Mouse (Mus musculus) left cerebral cortex, postnatal 25 days (tissue): ENCODE results near the gene Scfd2. TPM values are rescaled to one million over a fixed set of nuclear protein-coding genes. Genes with fewer than 3 reads are reported as not detected.

ENCODE experiments used
- DNase-seq, 2 experiments: peaks; one replicate each; pipeline ENCODE4 v3.0.0; 2022; ENCODE audit warnings: low spot score in 2 of 2, mixed read lengths in 1 of 2
- intact Hi-C: fragments of 180-260 bp; cut with DNase I; formaldehyde crosslinking; loops from one replicate; pipeline ENCODE4 v1.15.1; 2025
- total RNA-seq, 2 experiments: library from RNA; stranded (reverse); gene quantifications; 2 replicates each; pipeline ENCODE4 v1.2.3; 2021

Scfd2 gene
- total RNA-seq, result 10 to 100 TPM; 27.9 to 28.1 TPM

GRCm38 (mm10) chr5:74531630-74532280, at the start of gene Scfd2:
TSS of gene Scfd2 (minus strand) at chr5:74531759.
- peak; percentile 98 to 99 for DNase-seq
- intact Hi-C loops, result no loop called here

- DNase-seq, result no peak
- intact Hi-C loops, result no loop called here
Measured at GRCm38 (mm10) chr5:74571767-74572166, 40.2 kb upstream of the Scfd2 start.

GRCm38 (mm10) chr5:74561151-74561550, 29.6 kb upstream of the Scfd2 start:
- intact Hi-C loops, result no loop called here
- no peak for DNase-seq

GRCm38 (mm10) chr5:74549566-74549965, 18.0 kb upstream of the Scfd2 start:
- DNase-seq, result peak in 1 of 2 experiments; percentile 75
- intact Hi-C loops, result no loop called here

- DNase-seq, result no peak
- intact Hi-C loops, result no loop called here
Measured at GRCm38 (mm10) chr5:74545606-74546005, 14.0 kb upstream of the Scfd2 start.

- no peak for DNase-seq
- intact Hi-C loops, result loop anchor here (5.0 kb wide), 2 partner anchors 224 to 621 kb away; no protein-coding TSS in a partner anchor
Measured at GRCm38 (mm10) chr5:74536180-74536947, 4.8 kb upstream of the Scfd2 start.

- intact Hi-C loops, result loop anchor here (5.0 kb wide), 2 partner anchors 223 to 622 kb away; no protein-coding TSS in a partner anchor
- peak; percentile 92 to 94 for DNase-seq
Measured at GRCm38 (mm10) chr5:74535240-74536021, 3.9 kb upstream of the Scfd2 start, which contains the start of gene Fip1l1. TSS of gene Fip1l1 (plus strand) at chr5:74535449.

- intact Hi-C loops, result no loop called here
- no peak for DNase-seq
Measured at GRCm38 (mm10) chr5:74530785-74531184, 774 bp downstream of the Scfd2 start.

- no peak for DNase-seq
- intact Hi-C loops, result no loop called here
Measured at GRCm38 (mm10) chr5:74527025-74527424, 4.5 kb downstream of the Scfd2 start.

- peak; percentile 7 to 59 for DNase-seq
- intact Hi-C loops, result no loop called here
Measured at GRCm38 (mm10) chr5:74511686-74512085, 19.9 kb downstream of the Scfd2 start.

GRCm38 (mm10) chr5:74492705-74493104, 38.9 kb downstream of the Scfd2 start:
- intact Hi-C loops, result no loop called here

GRCm38 (mm10) chr5:74484646-74485045, 46.9 kb downstream of the Scfd2 start:
- DNase-seq, result no peak
- intact Hi-C loops, result no loop called here

More at GRCm38 (mm10) chr5:74492705-74493104, 38.9 kb downstream of the Scfd2 start:
- DNase-seq, result no peak

GRCm38 (mm10) chr5:74482633-74483032, 48.9 kb downstream of the Scfd2 start:
- peak; percentile 4 to 35 for DNase-seq
- intact Hi-C loops, result no loop called here

- intact Hi-C loops, result no loop called here
- DNase-seq, result no peak
Measured at GRCm38 (mm10) chr5:74482034-74482433, 49.5 kb downstream of the Scfd2 start.

- no peak for DNase-seq
- intact Hi-C loops, result no loop called here
Measured at GRCm38 (mm10) chr5:74480409-74480808, 51.1 kb downstream of the Scfd2 start.

- intact Hi-C loops, result no loop called here
- DNase-seq, result no peak
Measured at GRCm38 (mm10) chr5:74479947-74480346, 51.6 kb downstream of the Scfd2 start.

GRCm38 (mm10) chr5:74479157-74479556, 52.4 kb downstream of the Scfd2 start:
- no peak for DNase-seq
- intact Hi-C loops, result no loop called here

GRCm38 (mm10) chr5:74476551-74476950, 55.0 kb downstream of the Scfd2 start:
- intact Hi-C loops, result no loop called here
- no peak for DNase-seq

- intact Hi-C loops, result no loop called here
Measured at GRCm38 (mm10) chr5:74473117-74473516, 58.4 kb downstream of the Scfd2 start.

GRCm38 (mm10) chr5:74470819-74471218, 60.7 kb downstream of the Scfd2 start:
- DNase-seq, result no peak
- intact Hi-C loops, result no loop called here

More at GRCm38 (mm10) chr5:74473117-74473516, 58.4 kb downstream of the Scfd2 start:
- DNase-seq, result no peak
